Mouse (Mus musculus): ENCODE data around the gene Ryr3.

Gene Ryr3

DNA sequence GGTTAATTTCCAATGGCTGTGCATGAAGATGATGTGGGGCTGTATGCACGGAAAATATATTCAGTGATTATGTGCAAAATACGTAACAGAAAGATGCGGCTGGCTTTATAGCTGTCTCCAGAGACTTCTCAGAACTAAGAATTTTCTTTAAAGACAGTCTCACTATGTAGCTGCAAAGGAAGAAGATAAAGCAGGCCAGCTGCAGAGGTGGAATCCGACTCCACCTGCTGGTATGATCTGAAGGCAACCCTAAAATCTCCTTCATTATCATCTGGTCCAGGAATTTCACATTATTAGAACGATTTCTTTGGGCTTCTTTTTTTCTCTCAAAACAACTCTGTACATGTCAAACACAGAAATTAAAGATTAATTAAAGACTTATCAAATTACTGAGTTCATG lies 449.2 kb downstream of the Ryr3 start:
- DNase-seq: no peak

DNA sequence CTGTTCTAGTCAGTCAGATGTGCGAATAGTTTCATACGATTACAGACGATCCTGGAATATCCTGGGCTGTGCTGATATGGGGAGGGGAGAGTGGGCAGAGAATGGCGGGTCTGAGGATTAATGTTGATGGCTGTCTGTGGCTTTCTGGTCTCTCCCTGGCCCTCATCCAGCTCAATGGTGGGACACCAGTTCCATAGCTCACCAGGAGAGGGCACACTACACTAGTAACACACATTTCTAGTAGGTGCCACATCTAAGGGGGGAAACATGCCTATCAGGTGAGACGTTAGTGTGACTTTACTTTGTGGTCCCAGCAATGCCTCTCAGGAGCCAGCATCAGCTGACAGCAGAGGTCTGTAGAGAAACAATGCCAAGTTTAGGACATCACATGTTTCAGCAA lies 451.9 kb downstream of the Ryr3 start:
- no peak for DNase-seq

DNA sequence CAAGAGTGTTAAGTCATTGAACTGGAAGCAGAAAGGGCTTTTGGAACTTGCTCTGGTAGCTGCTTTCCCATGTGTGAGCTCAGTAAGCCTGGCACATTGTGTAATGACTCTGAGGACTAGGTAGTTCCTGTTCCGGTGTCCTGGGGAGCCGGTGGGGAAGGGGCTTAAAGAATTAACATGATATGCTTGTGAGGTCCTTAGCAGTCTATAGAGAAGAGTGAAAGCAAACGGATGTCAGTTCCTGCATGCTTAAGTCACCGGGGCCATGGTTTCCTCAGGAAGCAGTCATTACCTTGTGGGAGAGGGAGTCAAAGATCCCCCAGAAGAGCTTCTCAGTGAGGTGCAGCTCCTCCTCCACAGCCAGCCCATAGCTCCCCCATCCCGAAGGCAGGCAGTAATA lies 452.6 kb downstream of the Ryr3 start:
- DNase-seq: no peak

DNA sequence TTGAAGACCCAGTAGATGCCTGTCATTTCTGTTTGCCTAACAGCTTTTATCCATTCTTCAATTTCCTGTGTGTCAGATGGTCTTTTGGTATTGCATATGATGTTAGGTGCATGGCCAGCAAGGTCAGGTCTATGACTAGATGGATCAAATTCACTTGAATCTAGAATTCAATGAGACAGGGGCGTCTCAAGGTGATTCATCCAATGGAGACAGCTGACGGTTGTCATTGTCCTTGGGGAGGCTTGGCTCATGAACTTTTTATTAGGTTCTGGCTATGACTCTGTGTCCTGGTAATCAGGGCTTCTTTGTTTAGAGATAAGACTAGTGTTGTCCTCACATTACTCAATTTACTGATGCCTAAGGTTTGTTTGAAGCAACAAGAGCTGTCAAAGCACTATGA lies 454.9 kb downstream of the Ryr3 start:
- DNase-seq: no peak

DNA sequence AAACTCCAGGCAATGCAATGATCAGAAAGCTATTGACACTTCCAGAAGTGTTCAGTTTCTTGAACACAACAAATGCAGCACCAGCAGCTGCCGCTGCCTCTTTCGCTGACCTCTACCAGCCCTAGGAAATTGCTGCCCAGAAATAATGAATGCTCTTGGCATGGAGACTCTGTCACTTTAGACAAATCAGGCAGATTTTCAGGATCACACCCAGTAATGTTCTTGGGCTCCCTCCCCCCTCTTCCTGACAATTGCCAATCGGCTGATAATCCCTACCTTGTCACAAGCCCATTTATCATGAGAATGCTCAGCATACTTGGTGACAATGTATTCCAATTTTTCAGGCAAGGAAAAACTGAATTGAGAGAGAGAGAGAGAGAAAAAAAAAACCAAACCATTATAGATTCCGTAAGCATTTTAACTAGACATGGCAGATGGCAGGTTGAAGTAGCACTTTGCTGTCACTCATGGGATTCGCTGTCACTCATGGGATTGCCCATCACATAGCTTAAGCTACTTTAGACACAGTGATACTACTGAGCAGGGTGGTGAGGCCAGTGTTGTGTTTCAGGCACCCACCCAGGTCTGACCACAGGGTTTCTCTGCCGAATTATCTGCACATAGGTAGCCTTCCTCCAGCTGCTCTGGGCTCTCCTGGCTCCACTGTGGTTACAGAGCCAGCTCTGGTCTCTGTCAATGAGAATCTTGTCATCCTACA lies 455.5 kb downstream of the Ryr3 start:
- no peak for DNase-seq

DNA sequence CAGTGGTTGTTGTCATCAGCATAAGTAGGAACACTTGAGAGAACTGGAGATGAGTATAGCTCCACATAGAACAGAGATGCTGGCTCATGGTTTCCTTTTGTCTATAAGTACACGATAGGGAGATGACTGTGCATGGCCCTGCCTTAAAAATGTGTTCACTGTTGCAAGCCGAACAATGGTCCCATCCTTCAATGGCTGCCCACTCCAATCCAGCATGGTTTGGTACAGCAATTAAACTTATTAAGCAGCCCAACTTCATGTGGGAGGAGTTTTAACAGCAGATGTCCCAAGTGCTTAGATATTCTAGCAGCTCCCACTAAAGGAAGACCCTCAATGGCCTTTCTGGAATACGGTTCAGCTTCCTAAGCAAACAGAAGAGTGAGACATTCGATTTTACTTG lies 456.2 kb downstream of the Ryr3 start:
- no peak for DNase-seq

DNA sequence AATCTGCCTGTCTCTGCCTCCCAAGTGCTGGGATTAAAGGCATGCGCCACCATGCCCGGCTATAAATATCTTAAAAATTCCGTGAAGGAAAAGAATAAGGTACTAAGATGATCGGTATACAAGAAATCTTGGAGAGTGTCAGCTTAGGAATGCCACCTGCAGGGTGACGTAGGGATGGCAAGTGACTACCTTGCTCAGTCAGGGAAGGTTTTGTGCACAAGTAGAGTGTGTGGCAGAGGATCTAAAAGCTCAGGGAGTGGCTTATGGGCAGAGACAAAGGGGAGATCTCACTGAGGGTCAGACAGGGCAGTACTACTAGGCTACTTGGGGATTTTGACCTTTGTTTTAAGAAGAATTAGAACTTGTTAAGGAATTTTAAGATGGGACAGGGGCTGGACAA lies 457.2 kb downstream of the Ryr3 start:
- no peak for DNase-seq

DNA sequence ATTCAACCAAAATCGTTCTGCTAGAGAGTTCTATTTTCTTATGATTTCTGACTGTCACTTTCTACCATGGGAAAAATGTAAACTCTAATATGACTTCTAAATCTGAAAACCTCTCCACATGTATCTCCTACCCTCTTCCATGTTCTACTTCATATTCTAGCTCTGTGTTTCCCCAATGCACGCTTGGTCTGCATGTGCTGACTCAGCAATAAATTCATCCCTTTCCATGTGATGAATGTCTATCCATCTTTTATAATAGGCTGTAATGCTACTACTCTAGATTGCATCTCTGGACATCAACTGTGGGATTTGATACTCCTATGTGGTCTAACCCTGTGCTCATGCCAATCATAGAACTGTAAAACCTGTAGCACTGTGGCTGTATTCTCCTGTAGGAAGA lies 458.2 kb downstream of the Ryr3 start:
- DNase-seq: no peak

DNA sequence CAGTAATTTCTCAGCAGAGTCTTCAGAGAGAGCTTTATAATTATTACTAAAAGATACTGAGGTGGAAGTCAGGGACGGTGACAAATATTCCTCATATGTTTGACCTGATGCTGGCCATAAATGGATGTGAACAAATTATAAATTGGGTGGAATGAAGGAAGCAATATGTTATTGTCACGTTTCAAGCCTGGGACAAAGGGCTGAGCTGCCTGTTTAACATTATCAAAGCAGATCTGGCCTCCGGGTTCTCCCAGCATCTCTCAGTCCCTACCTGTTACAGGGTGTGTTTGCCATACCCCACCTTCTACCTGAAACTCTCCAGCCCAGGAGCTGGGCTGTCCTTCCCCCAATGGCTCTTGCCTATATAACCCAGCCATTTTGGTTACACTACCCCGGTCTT lies 463.6 kb downstream of the Ryr3 start:
- no peak for DNase-seq

DNA sequence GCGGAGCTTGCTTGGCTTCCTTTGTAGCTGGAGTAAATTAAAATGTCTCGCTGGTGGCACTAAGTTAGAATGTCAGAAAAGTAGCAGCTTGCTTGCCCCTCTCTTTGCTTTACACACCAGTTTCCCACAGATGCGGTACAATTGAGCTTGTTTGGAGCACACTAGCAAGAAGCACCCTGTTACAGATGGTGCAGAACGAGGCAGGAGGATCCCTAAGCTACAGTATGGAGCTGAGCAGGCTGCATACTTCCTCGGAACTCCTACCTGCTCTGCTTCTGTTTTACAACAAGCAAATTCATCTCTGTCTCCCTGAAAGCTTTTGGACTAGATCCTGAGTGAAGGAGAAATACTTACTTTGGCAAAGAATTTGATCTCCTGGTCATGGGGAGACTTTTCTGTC lies 465.5 kb downstream of the Ryr3 start:
- peak; percentile 49 for DNase-seq

DNA sequence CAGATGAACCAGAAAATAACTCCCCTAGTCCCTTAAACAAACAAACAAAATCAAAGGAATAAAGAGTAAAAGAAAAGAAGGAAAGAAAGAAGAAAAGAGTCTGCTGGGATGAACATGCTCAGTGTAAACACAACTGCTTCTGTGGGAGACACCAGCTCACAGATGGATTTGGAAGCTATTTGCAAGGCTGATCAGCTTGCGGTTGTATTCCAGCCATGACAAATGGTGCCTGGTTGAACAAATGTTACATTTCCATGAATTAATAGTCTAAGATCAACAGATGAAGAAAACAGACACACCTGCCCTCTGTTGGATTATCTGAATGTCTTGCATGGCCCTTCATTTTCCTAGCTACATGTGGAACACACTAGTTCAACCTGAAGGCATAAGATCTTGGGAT lies 468.4 kb downstream of the Ryr3 start:
- DNase-seq: peak; percentile 63

DNA sequence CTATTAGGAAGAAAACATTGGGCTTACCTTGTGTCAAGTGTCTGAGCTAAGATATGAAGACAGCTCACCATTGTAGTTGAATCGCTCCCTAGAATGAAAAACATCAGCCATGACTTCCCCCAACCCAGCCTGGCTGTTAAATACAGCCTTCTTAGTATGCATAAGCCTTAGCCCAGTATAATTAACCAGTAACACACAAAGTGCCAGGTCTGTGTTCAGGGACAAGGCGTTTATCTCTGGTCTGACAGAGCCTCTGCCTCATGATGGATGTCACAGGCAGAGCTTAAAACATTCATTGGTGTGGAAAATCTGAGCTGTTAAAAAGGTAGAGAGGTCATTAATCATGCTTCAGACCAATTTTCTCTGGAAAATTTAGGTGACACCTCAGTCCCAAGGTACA lies 484.0 kb downstream of the Ryr3 start:
- no peak for DNase-seq

DNA sequence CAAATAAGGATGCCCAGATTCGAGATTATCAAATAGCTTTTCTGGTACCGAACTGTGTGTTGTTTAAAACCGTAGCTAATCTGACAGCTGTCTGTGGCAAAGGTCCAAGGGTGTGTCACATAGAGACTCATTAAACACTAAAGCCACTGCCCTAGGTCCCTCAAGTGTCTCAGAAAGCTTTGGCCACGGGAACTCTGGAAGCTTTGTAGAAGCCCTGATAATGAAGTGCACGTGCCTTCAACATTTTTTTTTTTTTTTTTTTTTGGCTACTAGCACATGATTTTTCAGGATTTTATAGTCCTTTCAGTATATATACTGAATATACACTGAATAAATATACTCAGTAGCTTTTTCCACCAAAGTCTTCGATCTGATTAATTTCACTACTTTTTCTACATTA lies 489.1 kb downstream of the Ryr3 start:
- no peak for DNase-seq

DNA sequence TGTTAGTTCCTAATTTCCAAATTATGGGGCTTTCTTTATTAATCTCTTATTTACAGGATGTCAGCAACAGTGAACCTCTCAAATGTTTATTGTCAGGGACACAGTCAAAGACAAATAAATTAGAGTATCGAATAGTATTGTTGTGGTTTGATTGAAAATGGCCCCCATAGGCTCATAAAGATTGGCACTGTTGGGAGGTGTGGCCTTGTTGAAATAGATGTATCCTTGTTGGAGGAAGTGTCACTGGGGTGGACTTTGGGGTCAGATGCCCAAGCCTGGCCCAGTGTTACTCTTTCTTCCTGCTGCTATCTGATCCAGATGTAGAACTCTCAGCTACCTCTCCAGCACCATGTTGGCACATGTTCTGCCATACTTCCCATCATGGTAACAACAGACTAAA lies 495.7 kb downstream of the Ryr3 start:
- DNase-seq: no peak

DNA sequence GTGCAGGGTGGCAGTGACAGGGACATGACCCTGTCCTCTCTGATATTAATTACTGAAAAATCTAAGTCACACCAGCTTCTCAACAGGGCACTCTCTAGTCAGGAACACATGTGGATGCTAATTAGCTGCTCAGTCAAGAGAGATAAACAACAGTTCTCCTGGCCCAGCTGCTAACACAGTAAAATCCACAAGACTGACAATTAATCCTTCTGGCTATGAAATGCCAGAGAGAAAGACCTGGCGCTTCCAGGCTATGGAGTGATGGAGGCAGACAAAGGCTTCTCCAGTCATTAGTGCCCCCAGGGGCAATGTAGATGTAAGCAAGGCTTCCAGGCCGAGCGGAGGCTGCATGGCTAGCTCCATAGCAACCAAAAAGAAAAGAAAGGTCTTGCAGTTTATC lies 496.2 kb downstream of the Ryr3 start:
- DNase-seq: no peak

DNA sequence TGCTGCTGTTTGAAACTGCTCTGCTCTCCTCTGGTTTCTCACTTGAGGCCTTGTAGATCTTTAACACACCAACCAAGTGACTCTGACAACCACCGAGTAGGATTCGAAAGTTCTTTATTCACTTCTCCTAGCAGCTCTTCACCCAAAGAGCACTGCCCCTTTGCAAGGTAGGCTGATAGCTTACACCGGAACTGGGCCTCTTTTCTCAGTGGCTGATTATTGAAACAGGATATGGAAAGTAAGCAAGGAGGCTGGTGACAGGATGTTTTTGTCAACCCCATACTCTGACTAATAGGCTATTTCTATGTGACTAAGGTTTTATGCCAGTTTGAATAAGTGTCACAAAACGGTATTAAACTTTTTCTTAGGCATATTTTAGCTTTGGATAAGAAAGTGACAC lies 502.2 kb downstream of the Ryr3 start:
- DNase-seq: no peak

DNA sequence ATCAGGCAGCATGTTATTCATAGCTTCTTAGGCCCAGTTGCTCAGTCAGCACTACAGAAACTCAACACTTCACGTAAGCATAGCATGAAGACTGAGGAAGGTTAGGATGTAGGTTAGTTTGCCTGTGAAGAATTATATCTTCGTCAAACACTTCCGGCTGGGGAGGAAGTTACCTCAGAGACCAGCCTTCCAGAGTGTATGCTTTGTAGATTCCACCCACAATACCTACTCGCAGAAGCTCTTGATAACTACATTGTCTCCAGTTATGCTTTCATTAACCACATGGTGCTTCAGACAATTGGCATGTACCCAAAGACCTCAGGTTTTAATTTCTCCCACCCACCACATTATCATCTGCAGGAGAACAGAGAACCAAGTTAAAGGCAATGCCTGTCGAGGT lies 535.1 kb downstream of the Ryr3 start:
- no peak for DNase-seq

DNA sequence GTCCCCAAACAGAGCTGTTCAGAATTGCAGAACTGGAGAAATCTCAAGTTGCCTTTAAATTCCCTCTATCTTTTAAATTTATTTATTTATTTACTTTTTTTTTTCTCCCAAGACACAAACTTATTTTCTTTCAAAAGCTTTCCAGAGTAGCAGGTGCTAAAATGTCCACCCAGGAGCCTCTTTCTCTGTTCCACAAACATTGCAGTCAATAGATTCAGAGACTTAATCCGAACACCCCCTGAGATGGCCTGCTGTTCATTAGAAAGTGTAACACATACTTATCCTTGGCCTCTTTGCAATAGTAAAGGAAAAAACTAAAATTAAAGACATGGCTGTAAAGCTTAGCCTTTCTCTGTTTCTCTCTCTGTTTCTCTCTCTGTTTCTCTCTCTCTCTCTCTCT lies 539.6 kb downstream of the Ryr3 start:
- DNase-seq: no peak

DNA sequence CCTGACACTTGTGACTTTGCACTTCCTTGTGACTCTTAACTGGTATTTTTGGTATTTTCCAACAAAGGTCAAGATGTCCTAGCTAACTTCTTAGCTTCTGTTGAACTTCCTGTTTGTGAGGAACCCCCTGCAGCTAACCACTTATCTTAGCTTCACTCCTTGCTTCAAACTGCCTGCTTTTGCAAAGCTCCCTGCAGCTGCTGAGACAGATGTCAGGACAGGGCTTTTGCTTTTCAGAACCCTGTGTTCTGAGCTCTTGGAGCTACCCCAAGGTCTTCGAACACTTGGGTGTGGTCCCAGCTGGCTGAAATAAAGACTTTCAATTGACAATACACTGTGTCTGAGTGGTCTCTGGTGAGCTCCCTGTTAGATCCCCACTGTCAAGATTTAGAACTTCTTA lies 540.2 kb downstream of the Ryr3 start:
- DNase-seq: no peak

DNA sequence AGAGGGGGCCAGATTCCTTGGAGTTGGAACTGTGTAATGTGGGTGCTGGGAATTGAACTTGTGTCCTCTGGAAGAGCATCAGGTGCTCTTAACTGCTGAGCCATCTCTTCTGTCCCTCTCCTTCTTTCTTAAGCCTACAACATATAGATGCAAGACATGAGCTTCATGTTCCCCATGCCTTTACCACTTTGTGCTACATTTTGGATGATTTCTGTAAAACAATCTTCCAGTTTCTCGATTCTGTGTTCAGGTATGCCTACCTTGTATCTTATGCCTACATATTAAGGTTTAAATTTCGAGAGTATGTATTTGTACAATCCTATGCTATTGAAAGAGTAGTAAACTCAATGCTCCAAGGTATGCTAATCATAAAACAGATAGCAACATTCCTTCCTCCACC lies 540.7 kb downstream of the Ryr3 start:
- DNase-seq: no peak

DNA sequence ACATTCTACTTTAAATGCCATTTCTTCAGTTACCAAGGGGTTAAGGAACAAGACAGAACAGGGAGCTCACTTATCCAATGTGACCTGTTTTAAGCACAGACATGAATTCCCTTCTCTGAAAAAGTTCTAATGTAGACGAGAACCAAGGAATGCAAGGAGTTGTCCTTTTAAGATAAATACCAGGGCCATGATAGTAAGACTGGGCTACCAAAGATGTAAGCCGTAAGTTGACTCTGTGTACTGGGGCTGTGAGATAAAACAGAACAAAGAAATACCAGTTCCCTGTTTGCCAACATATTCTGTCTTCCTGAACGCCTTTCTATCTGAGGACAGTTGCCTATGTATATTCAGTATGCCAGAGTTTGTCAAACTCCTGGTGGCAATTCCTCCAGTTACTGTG lies 547.4 kb downstream of the Ryr3 start:
- DNase-seq: no peak

DNA sequence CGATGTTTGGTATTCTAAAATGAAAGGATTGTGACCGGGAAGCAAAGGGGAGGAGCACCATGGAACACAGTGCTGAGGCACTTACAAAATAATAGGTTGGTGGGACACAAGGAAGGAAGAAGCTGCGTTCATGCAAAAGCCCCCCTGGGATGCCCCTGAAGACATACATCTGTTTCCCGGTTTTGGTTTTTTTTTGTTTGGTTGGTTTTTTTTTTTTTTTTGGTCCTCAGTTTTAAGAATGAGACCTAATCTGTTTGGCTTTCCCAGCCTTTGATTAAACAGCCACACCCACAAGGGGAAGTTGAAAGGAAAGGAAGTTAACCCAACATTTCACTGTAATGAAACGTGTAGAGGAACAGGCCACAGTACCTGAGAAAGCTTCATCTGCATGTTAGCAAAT lies 560.8 kb downstream of the Ryr3 start:
- DNase-seq: no peak

DNA sequence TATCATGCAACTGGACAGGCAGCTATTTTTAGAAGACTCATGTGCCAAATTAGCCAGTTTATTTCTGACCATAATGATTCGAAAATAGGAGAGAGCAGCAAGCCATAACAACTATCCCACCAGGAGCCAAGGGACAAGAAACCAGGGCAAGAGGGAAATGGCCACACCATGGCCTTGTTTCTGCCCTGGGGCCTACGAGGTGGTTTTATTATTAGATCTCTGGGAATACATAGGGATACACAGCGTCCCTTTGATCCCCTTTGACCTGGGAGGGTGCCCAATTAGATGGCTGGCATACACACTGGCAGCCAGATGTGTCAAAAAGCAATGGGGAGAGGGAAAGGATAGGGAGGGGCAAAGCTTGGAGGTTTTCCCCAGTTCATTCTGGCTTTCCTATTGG lies 563.1 kb downstream of the Ryr3 start:
- no peak for DNase-seq

DNA sequence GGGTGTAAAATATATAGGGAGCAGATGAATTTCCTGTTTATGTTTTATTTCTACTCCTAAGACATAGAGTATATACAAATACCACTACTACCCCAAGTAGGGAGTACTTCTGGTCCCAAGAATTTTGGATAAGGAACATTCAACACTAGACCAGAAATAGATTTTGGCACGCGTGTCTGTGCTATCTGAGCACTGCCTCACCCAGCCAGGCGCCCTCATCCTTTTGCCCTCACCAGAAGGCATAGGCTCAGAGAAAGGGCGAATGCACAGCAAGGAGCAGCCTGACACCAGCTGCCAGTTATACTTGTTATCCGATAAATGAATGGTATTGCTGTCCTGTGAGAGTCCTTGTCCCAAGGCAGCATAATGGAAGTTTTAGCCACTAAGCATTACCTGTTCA lies 579.7 kb downstream of the Ryr3 start:
- no peak for DNase-seq

DNA sequence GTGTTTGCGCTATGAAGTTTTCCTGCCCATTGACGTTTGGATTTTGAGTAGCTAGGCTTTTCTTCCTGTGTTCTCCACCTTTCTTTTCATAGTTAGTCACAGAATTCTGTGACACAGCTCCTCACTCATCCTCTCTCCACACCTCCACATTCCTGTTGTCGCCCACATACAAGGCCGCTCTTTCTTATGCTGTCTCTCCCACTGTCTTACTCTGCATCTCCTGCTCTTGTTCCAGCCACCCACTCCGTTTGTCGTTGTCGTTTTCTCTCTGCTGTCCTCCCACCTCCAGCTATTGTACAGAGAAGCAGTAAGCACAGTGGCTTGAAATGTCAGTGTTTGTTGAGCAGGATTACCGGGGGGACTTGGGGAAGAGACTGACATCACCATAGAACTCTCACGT lies 584.4 kb downstream of the Ryr3 start:
- DNase-seq: peak; percentile 13

DNA sequence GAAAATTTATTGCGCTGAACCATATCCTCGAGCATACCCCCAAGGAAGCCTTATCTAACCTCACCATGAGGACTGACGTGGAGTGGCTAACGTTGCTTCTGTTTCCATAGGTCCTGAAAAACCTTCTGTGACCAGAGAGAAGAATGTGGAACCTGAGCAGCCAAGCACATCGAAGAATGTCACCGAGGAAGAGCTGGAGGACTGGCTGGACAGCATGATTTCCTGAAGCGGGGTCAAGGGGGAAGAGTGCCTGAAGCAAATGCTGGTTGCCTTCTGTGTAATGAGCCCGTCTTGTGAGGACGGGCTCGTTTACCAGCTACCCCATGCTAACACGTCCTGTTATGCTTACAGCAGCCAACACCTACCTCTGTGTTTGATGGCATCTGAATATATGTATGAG lies 586.2 kb downstream of the Ryr3 start:
- DNase-seq: no peak

Measured in layer of hippocampus, adult 9-11 months (tissue).